8 mouse cellular contexts compared by ENCODE assay signal in genomic region chr1:172217148-172217547, GRCm38 (mm10). TPM values are rescaled to one million over a fixed set of nuclear protein-coding genes. Genes with fewer than 3 reads are reported as not detected.
DNase-seq lines count a peak whose midpoint lies in the region; ATAC-seq and TF ChIP-seq lines count a peak whose summit lies in the region.

No protein-coding gene starts in this region.

- CTCF ChIA-PET in Patski (lab: Charles Lee): interaction anchor here (1.0 to 14.5 kb wide), 5 partner anchors 11 to 75 kb away, joined by 3 to 144 read pairs (median 5); partner anchors contain the start of genes Igsf8 and Pea15a

- no peaks in the 10 kb centered on the region for H3K27me3 ChIP-seq in Patski
- H3K27me3 ChIP-seq in hindbrain, embryonic 12.5 days: no peaks in the 10 kb centered on the region

- H3K9ac ChIP-seq in hindbrain, embryonic 12.5 days: no peak overlapping the region

- POLR2A ChIA-PET in Patski (lab: Charles Lee): interaction anchor here (0.6 to 1.3 kb wide), 6 partner anchors 12 to 92 kb away, joined by 3 to 11 read pairs (median 3); no protein-coding TSS in a partner anchor

- peak overlapping the region; percentile 52 for H3K27ac ChIP-seq in hindbrain, embryonic 12.5 days

- peak; percentile 63 for ATAC-seq in Patski
- ATAC-seq in hindbrain, embryonic 12.5 days (ENCODE audit: low FRiP score): peak; percentile 11; the same call in 1 of the 2 replicates

- 0% methylated on average over 5 of the region's 5 CpGs for WGBS in hindbrain, embryonic 12.5 days

- H3K4me2 ChIP-seq in hindbrain, embryonic 12.5 days (replicated peaks): peak overlapping the region; percentile 30

- no peak overlapping the region for H3K4me3 ChIP-seq in hindbrain, embryonic 12.5 days

- H3K4me1 ChIP-seq in hindbrain, embryonic 12.5 days: peaks cover 61% of the 10 kb centered on the region

- TF ChIP-seq CTCF in Patski (IDR thresholded peaks at IDR 0.05): no peak

- H3K36me3 ChIP-seq in hindbrain, embryonic 12.5 days: no peaks in the 10 kb centered on the region

- H3K9me3 ChIP-seq in hindbrain, embryonic 12.5 days (replicated peaks): no peaks in the 10 kb centered on the region

- in situ Hi-C loops in Patski (cut with MboI; ENCODE audit: low pct_unique_long_range_greater_than_20kb): no loop called here

- no peak for DNase-seq in Patski (ENCODE audit: low read depth, low spot score)
- peak; percentile 91 for DNase-seq in cerebellum, adult 9-11 months
- peak; percentile 87 to 89 for DNase-seq in frontal cortex, postnatal 10 days (ENCODE audit: low spot score in 2 of 2)
- DNase-seq in layer of hippocampus, postnatal 25 days (ENCODE audit: extremely low spot score in 1 of 2, low spot score in 1 of 2): peak; percentile 96
- DNase-seq in lung, postnatal 25 days (ENCODE audit: low spot score): peak; percentile 95
- peak; percentile 89 for DNase-seq in retina, adult 2 months (ENCODE audit: low read depth, low spot score)
- peak; percentile 96 for DNase-seq in thymus, postnatal 25 days

RNA-seq across cellular contexts. Expression of gene Casq1, which starts 2.5 kb away (rescaled TPM):
- 4.2 TPM for polyA plus RNA-seq in Patski (2021)
- 2.3 and 3.8 TPM in 2 replicates for polyA plus RNA-seq in hindbrain, embryonic 12.5 days (2016; fragmentation: Nextera tagmentation; extraction: Ambion mirVana)
- under 1 TPM; 0.49 to 0.52 TPM for total RNA-seq in layer of hippocampus, postnatal 25 days (2021)

RNA-seq across cellular contexts. Expression of gene Pea15a, which starts 10.5 kb away (rescaled TPM):
- 723 TPM for polyA plus RNA-seq in Patski (2021)
- 322 and 363 TPM in 2 replicates for polyA plus RNA-seq in hindbrain, embryonic 12.5 days (2016; fragmentation: Nextera tagmentation; extraction: Ambion mirVana)
- total RNA-seq in layer of hippocampus, postnatal 25 days (2021): 100 to 1,000 TPM; 395 to 445 TPM

RNA-seq across cellular contexts. Expression of gene Atp1a4, which starts 41.1 kb away (rescaled TPM):
- polyA plus RNA-seq in Patski (2021): 0.06 TPM
- not detected in 2 replicates for polyA plus RNA-seq in hindbrain, embryonic 12.5 days (2016; fragmentation: Nextera tagmentation; extraction: Ambion mirVana)
- not detected for total RNA-seq in layer of hippocampus, postnatal 25 days (2021)

RNA-seq across cellular contexts. Expression of gene Igsf8, which starts 44.3 kb away (rescaled TPM):
- polyA plus RNA-seq in Patski (2021): 148 TPM
- 147 and 159 TPM in 2 replicates for polyA plus RNA-seq in hindbrain, embryonic 12.5 days (2016; fragmentation: Nextera tagmentation; extraction: Ambion mirVana)
- total RNA-seq in layer of hippocampus, postnatal 25 days (2021): 100 to 1,000 TPM; 253 to 278 TPM
